Mouse (Mus musculus): ENCODE measurements at regions not wholly inside any gene's neighbourhood (a gene's known extent, or its start where the extent isn't known, plus 50 kb on each side); places are given as distances from the start of the nearest gene placed in this dataset.

DNA sequence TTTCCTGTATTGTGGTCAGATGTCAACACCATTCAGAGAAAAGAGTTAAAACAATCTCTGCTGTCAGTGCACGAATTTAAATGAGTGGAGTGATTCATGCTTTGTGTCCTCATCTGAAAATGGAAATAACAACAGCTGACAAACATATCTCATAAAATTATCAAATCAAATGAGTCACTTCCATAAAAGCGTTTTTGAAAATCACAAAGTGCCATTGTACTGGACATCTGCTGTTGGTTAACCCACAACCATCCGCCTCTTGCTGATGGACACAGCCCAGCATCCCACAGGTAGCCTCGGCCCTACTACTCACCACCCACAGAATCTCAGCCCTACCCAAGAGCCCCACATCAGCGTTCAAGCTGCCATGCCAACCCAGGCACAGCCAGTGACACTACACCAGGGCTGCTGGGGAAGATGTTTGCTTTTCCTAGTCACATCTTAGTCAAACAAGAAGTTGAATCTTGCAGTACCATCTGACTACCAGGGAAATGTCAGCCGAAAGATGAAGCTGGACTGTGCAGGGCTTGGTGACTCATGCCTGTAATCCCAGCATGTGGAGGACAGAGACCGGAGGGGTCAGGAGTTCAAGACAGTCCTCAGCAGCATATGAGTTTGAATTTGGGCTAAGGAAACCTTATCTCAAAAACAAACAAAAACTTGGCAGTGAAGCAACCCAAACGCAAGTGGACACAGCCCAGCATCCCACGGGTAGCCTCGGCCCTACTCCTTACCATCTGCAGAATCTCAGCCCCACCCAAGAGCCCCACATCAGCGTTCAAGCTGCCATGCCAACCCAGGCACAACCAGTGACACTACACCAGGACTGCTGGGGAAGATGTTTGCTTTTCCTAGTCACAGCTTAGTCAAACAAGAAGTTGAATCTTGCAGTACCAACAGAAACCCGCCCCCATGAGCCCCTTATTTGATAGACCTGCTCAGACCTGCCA lies 131.9 kb upstream of the Noct start:
- ATAC-seq (ENCODE audit: low FRiP score) (no peak), DNase-seq (ENCODE audit: low spot score, missing footprints) (no peak)
- peaks cover 26% of the 10 kb centered on the region for H3K4me1 ChIP-seq (ENCODE audit: control insufficient read depth, insufficient read depth, low read length)
- H3K4me3 ChIP-seq (ENCODE audit: low read depth, low read length), result no peak overlapping the region
- no peak overlapping the region for H3K9ac ChIP-seq (ENCODE audit: low read length)
- 77% methylated on average over 12 of the region's 12 CpGs for WGBS
- H3K27me3 ChIP-seq (ENCODE audit: control insufficient read depth, insufficient read depth, low read length), result no peaks in the 10 kb centered on the region
- no peaks in the 10 kb centered on the region for H3K36me3 ChIP-seq (ENCODE audit: control insufficient read depth, insufficient read depth, low read length)
- no peaks in the 10 kb centered on the region for H3K9me3 ChIP-seq (ENCODE audit: control insufficient read depth, low read length)
- no peak overlapping the region for H3K4me2 ChIP-seq
- H3K27ac ChIP-seq (ENCODE audit: low read depth, low read length), result no peak overlapping the region

DNA sequence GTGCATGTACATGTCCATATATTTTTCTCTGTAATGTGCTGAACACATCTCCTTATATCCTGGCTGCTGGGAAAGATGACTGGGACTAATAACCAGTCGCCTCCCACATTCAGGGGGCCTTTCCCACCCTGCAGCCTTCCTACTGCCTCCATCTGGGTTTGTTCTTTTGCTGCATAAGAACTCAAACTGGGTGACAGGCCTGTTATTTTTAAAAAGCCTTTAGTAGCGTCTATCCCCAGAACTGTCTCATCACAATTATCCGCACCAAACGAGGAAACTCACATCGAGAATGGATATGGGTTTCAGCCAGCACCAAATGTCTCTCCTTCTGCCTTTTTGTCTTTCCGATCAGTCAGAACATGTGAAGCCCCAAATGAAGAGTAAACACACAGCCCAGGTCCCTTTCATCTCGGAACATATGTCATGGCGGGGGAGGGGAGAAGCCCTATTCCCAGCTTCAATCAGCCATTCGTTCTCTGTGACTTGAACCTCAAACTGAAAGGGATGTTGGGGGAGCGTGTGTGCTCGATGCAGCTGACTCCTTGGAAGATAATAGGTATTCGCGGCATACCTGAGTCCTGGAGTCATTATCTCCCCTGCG lies 128.3 kb upstream of the Noct start:
- H3K4me1 ChIP-seq (ENCODE audit: control insufficient read depth, insufficient read depth, low read length), result peaks cover 7% of the 10 kb centered on the region; the same call in 1 of the 2 replicates
- no peak for DNase-seq (ENCODE audit: low spot score, missing footprints)
- peak; percentile 63 for ATAC-seq (ENCODE audit: low FRiP score)
- H3K27ac ChIP-seq (ENCODE audit: low read depth, low read length), result peak overlapping the region; percentile 15
- H3K9ac ChIP-seq (ENCODE audit: low read length), result no peak overlapping the region
- 47% methylated on average over 14 of the region's 14 CpGs for WGBS
- H3K27me3 ChIP-seq (ENCODE audit: control insufficient read depth, insufficient read depth, low read length), result no peaks in the 10 kb centered on the region
- no peak overlapping the region for H3K4me2 ChIP-seq
- H3K36me3 ChIP-seq (ENCODE audit: control insufficient read depth, insufficient read depth, low read length), result no peaks in the 10 kb centered on the region
- no peaks in the 10 kb centered on the region for H3K9me3 ChIP-seq (ENCODE audit: control insufficient read depth, low read length)
- no peak overlapping the region for H3K4me3 ChIP-seq (ENCODE audit: low read depth, low read length)

DNA sequence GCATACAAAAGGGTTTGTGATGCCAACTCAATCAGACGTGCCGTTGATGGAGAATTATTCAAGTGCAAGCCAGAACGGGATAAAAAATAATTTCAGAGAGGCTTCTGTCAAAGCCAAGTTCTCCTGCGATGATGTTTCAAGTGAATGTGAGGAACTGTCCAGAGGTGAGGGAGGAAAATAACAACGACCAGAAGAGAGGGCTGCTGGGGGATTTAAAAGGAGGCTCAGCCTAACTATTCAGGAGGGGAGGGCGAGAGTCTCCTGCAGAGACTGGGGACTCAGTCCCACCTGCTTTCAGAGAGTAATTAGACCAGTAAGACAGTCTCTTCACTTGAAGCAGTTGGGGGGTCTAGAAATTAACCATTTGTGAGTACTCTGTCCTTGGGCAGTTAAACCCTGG lies 127.7 kb upstream of the Noct start:
- Histone ChIP-seq H3K4me2 (no peak overlapping the region), H3K27ac (ENCODE audit: low read depth, low read length) (peak overlapping the region; percentile 15), H3K27me3 (ENCODE audit: control insufficient read depth, insufficient read depth, low read length) (no peaks in the 10 kb centered on the region), H3K9me3 (ENCODE audit: control insufficient read depth, low read length) (no peaks in the 10 kb centered on the region), H3K4me1 (ENCODE audit: control insufficient read depth, insufficient read depth, low read length) (peaks cover 7% of the 10 kb centered on the region; the same call in 1 of the 2 replicates), H3K36me3 (ENCODE audit: control insufficient read depth, insufficient read depth, low read length) (no peaks in the 10 kb centered on the region), H3K9ac (ENCODE audit: low read length) (no peak overlapping the region), H3K4me3 (ENCODE audit: low read depth, low read length) (no peak overlapping the region)
- WGBS, result 44% methylated on average over 6 of the region's 6 CpGs
- ATAC-seq (ENCODE audit: low FRiP score) (peak; percentile 75), DNase-seq (ENCODE audit: low spot score, missing footprints) (no peak)

DNA sequence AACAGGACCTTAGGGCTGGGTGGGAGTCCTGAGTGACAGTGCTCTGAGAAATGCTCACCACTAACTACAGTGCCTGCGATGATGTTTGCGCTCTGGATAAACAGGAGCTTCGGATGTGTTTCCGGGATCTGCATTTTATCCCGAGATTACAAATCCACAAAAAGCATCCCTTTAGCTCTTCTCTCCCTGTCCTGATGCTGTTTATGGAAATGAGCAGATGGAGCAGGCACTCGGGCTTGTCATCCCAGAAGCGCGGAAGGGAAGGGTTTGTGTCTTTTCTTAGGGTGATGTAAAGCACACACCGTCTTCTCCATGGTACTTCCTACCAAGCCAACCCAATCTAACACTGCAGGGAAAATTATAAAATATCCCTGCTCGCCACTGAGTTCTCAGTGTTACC lies 126.9 kb upstream of the Noct start:
- no peaks in the 10 kb centered on the region for H3K27me3 ChIP-seq (ENCODE audit: control insufficient read depth, insufficient read depth, low read length)
- H3K4me1 ChIP-seq (ENCODE audit: control insufficient read depth, insufficient read depth, low read length), result peaks cover 7% of the 10 kb centered on the region; the same call in 1 of the 2 replicates
- no peak overlapping the region for H3K9ac ChIP-seq (ENCODE audit: low read length)
- H3K27ac ChIP-seq (ENCODE audit: low read depth, low read length), result no peak overlapping the region
- H3K36me3 ChIP-seq (ENCODE audit: control insufficient read depth, insufficient read depth, low read length), result no peaks in the 10 kb centered on the region
- WGBS, result 77% methylated on average over 10 of the region's 10 CpGs
- no peaks in the 10 kb centered on the region for H3K9me3 ChIP-seq (ENCODE audit: control insufficient read depth, low read length)
- DNase-seq (ENCODE audit: low spot score, missing footprints) (no peak), ATAC-seq (ENCODE audit: low FRiP score) (peak; percentile 43; the same call in 1 of the 2 replicates)
- no peak overlapping the region for H3K4me3 ChIP-seq (ENCODE audit: low read depth, low read length)
- no peak overlapping the region for H3K4me2 ChIP-seq

DNA sequence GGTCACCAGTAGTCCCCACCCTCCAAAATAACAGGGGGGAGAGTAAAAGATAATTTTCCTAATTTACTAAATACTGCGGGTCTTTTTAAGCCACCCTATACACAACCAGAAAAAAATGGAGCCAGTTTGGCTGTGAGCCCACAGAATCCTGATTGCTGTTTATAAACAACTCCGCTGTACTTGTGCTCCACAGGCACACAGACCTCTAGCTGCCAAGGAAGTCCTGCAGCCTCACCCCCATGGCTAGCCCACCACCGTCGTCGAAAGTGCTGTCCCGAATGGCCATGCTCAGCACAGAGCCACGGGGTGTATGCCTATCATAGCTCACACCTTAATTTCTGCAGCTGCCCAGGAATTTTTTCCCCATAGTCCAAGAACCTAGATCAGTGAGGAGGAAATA lies 124.3 kb upstream of the Noct start:
- Histone ChIP-seq H3K9me3 (ENCODE audit: control insufficient read depth, low read length) (no peaks in the 10 kb centered on the region), H3K27ac (ENCODE audit: low read depth, low read length) (no peak overlapping the region), H3K4me1 (ENCODE audit: control insufficient read depth, insufficient read depth, low read length) (peaks cover 7% of the 10 kb centered on the region; the same call in 1 of the 2 replicates), H3K9ac (ENCODE audit: low read length) (no peak overlapping the region), H3K4me3 (ENCODE audit: low read depth, low read length) (no peak overlapping the region), H3K36me3 (ENCODE audit: control insufficient read depth, insufficient read depth, low read length) (no peaks in the 10 kb centered on the region), H3K4me2 (no peak overlapping the region), H3K27me3 (ENCODE audit: control insufficient read depth, insufficient read depth, low read length) (no peaks in the 10 kb centered on the region)
- WGBS, result 86% methylated on average over 7 of the region's 7 CpGs
- ATAC-seq (ENCODE audit: low FRiP score) (no peak), DNase-seq (ENCODE audit: low spot score, missing footprints) (no peak)

DNA sequence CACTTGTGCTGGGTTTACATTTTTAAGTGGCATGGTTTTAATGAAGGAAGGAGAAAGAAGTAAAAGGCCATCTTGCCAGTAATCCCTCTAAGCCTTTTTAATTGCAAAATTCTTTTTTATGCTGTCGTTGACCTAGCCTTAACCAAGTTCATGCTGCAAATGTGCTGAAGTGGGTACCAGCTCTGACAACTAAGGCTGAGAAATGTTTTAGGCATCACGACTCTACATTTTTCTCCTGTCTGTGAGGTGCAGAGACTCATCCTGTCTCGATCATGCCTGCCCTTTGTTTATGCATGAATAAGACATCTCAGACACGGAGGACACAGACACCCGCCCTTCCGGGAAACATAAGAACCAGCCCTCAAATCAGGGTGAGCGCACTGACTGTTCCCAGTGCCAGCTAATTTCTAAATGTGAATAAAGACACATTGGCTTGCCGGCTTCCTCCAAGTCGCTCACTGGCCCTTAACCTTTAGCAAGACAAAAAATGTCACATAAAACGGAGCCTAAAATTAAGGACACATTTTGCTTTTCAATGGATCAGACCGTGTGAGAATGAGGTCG lies 115.5 kb upstream of the Noct start:
- Histone ChIP-seq H3K27me3 (ENCODE audit: control insufficient read depth, insufficient read depth, low read length) (no peaks in the 10 kb centered on the region), H3K36me3 (ENCODE audit: control insufficient read depth, insufficient read depth, low read length) (no peaks in the 10 kb centered on the region), H3K27ac (ENCODE audit: low read depth, low read length) (no peak overlapping the region), H3K4me2 (no peak overlapping the region), H3K4me1 (ENCODE audit: control insufficient read depth, insufficient read depth, low read length) (peaks cover 7% of the 10 kb centered on the region), H3K9me3 (ENCODE audit: control insufficient read depth, low read length) (no peaks in the 10 kb centered on the region), H3K9ac (ENCODE audit: low read length) (peak overlapping the region; percentile 28; the same call in 1 of the 2 replicates), H3K4me3 (ENCODE audit: low read depth, low read length) (no peak overlapping the region)
- DNase-seq (ENCODE audit: low spot score, missing footprints), result peak; percentile 85
- WGBS, result 31% methylated on average over 12 of the region's 12 CpGs
- ATAC-seq (ENCODE audit: low FRiP score), result no peak

DNA sequence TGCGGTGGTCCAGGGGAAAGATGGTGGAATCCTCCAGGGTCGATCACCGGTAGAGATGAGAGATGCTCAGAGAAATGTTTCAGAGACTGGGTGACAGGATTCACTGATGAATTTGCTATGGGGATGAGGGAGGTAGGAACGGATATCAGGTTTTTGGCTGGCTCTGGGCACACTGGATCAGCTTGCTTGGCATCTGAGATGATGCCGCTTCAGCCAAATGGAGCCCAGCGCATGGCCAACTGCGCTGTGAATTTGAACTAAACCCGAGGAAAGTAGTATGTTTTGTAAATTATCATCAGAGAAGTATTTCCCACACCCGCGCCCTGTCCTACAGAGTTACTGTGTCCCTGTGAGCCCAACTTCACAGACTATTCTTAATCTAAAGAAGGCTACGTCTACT lies 113.0 kb upstream of the Noct start:
- Histone ChIP-seq H3K4me2 (no peak overlapping the region), H3K27me3 (ENCODE audit: control insufficient read depth, insufficient read depth, low read length) (no peaks in the 10 kb centered on the region), H3K27ac (ENCODE audit: low read depth, low read length) (no peak overlapping the region), H3K36me3 (ENCODE audit: control insufficient read depth, insufficient read depth, low read length) (no peaks in the 10 kb centered on the region), H3K4me3 (ENCODE audit: low read depth, low read length) (no peak overlapping the region), H3K9me3 (ENCODE audit: control insufficient read depth, low read length) (no peaks in the 10 kb centered on the region), H3K4me1 (ENCODE audit: control insufficient read depth, insufficient read depth, low read length) (peaks cover 7% of the 10 kb centered on the region), H3K9ac (ENCODE audit: low read length) (no peak overlapping the region)
- DNase-seq (ENCODE audit: low spot score, missing footprints) (no peak), ATAC-seq (ENCODE audit: low FRiP score) (no peak)
- 96% methylated on average over 11 of the region's 11 CpGs for WGBS

DNA sequence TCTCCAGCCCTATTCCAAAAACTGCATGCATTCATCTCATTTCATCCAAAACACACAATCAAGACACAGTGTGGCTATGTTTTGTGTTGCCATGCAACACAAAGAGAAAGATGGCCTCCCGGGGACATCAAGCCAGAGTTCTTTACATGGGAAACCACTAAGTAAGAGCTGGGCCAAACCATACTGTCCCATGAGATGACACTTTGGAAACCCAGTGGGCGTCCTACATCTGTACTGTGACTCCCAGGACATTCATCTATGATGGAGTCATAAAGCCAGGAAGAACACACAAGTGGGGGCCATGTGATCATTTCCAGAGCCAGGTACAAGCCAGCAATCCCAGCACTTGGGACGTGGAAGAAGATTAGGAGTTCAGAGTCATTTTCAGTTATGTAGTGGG lies 111.9 kb upstream of the Noct start:
- 85% methylated on average over 3 of the region's 3 CpGs for WGBS
- Histone ChIP-seq H3K27me3 (ENCODE audit: control insufficient read depth, insufficient read depth, low read length) (no peaks in the 10 kb centered on the region), H3K36me3 (ENCODE audit: control insufficient read depth, insufficient read depth, low read length) (no peaks in the 10 kb centered on the region), H3K9me3 (ENCODE audit: control insufficient read depth, low read length) (no peaks in the 10 kb centered on the region), H3K4me1 (ENCODE audit: control insufficient read depth, insufficient read depth, low read length) (peaks cover 7% of the 10 kb centered on the region), H3K9ac (ENCODE audit: low read length) (no peak overlapping the region), H3K27ac (ENCODE audit: low read depth, low read length) (no peak overlapping the region), H3K4me3 (ENCODE audit: low read depth, low read length) (no peak overlapping the region), H3K4me2 (no peak overlapping the region)
- ATAC-seq (ENCODE audit: low FRiP score) (no peak), DNase-seq (ENCODE audit: low spot score, missing footprints) (no peak)

DNA sequence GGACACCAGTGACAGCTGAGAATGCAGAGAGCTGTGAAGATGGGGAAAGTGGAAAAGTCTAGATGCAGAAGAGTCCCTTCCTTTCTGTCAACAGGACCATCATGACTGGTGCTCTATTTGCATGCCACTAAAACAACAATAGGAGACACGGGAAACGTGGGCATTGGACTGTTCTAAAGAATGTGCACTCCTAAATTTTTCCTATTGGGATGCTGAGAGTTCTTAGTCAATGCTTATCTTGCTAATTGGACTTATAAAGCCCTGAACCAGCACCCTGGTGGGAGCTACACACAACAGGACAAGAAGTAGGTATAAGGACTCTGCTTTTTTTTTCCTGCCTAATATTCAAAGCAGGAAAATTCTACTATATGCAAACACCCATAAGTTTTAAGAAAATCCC lies 108.3 kb upstream of the Noct start:
- 74% methylated on average over 2 of the region's 2 CpGs for WGBS
- no peak overlapping the region for H3K4me3 ChIP-seq (ENCODE audit: low read depth, low read length)
- ATAC-seq (ENCODE audit: low FRiP score), result no peak

More for the DNA sequence above, 108.3 kb upstream of the Noct start:
- Histone ChIP-seq H3K9me3 (ENCODE audit: control insufficient read depth, low read length) (no peaks in the 10 kb centered on the region), H3K36me3 (ENCODE audit: control insufficient read depth, insufficient read depth, low read length) (no peaks in the 10 kb centered on the region), H3K27ac (ENCODE audit: low read depth, low read length) (no peak overlapping the region), H3K9ac (ENCODE audit: low read length) (no peak overlapping the region), H3K4me1 (ENCODE audit: control insufficient read depth, insufficient read depth, low read length) (no peaks in the 10 kb centered on the region), H3K4me2 (no peak overlapping the region), H3K27me3 (ENCODE audit: control insufficient read depth, insufficient read depth, low read length) (no peaks in the 10 kb centered on the region)
- DNase-seq (ENCODE audit: low spot score, missing footprints), result no peak
